Mouse (Mus musculus) cerebellum, adult 2 months (tissue): ENCODE measurements at regions not wholly inside any gene's neighbourhood (a gene's known extent, or its start where the extent isn't known, plus 50 kb on each side); places are given as distances from the start of the nearest gene placed in this dataset.

Source experiments
- CTCF ChIP-seq: fragments of 200-500 bp; IDR thresholded peaks from 2 replicates; pipeline ENCODE4 v1.5.1; 2011; ENCODE audit warnings: low read depth, mild to moderate bottlenecking, control low read depth, low read length, moderate library complexity, borderline replicate concordance; ENCODE audit not compliant: insufficient read depth
- POLR2A ChIP-seq: fragments of 200-500 bp; IDR thresholded peaks from 2 replicates; pipeline ENCODE4 v1.6.1; 2011; ENCODE audit warnings: low read length, control low read depth, borderline replicate concordance; ENCODE audit not compliant: insufficient read depth

DNA sequence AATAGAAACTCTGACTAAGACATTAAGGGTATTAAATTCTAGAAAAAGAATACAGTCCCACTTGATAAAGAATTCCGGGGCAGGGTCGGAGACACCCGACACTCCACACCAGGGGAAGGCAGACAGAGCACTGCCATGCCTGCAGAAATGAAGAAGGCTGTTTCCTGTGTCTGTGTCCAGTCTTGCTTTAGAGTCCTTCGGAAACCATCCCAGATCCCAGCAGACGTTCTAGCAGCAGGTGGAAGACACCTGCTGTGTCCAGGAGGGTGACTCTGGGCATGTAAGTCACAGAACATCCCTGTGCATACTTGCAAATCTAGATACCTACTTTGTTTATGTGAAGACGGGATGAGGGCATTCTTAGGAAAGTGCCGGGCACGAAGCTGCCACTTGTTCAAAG lies 160.9 kb upstream of the Mphosph6 start:
- TF ChIP-seq CTCF (no peak), POLR2A (no peak)
